Mouse (Mus musculus): Measurements from ENCODE around the gene Pla2g2c. TPM values are rescaled to one million over a fixed set of nuclear protein-coding genes. Genes with fewer than 3 reads are reported as not detected.

The Pla2g2c gene
- total RNA-seq, 2 experiments from 2014 or later, result not detected

DNA sequence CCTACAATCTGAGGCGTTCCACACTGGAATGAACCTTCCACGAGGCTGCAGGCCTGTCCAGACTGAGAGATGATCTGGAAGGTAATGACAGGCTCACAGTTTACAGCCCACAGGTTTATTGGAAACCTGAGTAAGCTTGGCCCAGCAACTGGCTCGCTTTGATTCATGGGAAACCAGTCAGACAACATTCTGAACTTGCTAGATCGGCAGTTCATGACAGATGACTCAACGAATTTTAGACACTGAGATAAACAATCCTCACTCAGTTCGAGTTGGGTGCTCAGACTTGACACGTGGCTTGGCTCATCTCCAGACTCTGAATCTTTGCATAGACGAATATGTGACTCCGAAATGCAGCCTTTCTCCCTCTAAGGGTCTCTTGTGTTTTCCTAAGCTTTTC lies 68.0 kb downstream of the Pla2g2c start:
- no peak for ATAC-seq (replicated peaks; ENCODE audit: low FRiP score, poor library complexity, severe bottlenecking)

DNA sequence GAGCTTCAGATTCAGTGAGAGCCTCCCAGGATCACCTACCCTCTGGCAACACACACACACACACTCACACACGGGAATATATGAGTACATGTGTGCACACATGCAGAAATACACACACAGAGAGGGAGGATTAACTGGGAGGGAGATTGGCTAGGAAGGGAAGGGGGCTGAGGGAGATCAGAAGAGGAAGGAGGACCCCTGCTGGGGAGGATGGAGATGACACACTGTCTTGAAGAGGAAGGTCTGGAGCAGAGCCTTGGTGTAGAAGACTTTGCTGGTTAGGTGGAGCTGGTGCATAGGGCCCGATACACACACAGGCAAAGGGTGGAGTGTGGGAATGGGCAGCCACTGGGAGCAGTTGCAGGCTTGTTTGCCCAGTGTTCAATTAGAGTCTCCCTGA lies 68.7 kb downstream of the Pla2g2c start:
- ATAC-seq (replicated peaks; ENCODE audit: low FRiP score, poor library complexity, severe bottlenecking), result no peak

DNA sequence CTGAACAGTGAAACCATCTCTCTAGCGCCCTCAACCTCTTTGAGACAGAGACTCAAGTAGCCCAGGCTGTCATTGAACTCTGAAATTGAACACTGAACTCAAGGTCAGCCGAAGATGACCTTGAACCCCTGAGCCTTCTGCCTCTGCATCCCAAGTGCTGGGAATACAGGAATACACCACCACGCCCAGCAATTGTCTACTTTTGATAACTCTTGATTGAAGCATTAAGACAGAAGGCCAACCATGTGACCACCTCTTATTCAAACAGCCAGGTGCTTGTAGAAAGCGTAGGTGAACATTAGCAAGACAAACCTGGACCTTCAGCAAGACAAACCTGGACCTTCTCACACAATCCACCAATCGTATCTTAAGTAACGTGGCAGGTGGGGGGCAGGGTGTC lies 69.8 kb downstream of the Pla2g2c start:
- ATAC-seq (replicated peaks; ENCODE audit: low FRiP score, poor library complexity, severe bottlenecking), result no peak

Other genes starting within 250 kb of the Pla2g2c start
- not detected in 2 replicates for gene Vwa5b1, start 88.9 kb upstream of the Pla2g2c start, total RNA-seq (2015; ENCODE audit: low replicate concordance)
- 2.4 TPM in 1 of 2 replicates, not detected in the other for gene Vwa5b1, start 88.9 kb upstream of the Pla2g2c start, total RNA-seq (2017; ENCODE audit: low replicate concordance)
- not detected in 2 replicates for gene Ubxn10, start 12.4 kb downstream of the Pla2g2c start, total RNA-seq (2015; ENCODE audit: low replicate concordance)
- gene Ubxn10, start 12.4 kb downstream of the Pla2g2c start, total RNA-seq (2017; ENCODE audit: low replicate concordance), result not detected in 2 replicates
- gene Pla2g2f, start 32.8 kb downstream of the Pla2g2c start, total RNA-seq (2015; ENCODE audit: low replicate concordance), result not detected in 2 replicates
- gene Pla2g2f, start 32.8 kb downstream of the Pla2g2c start, total RNA-seq (2017; ENCODE audit: low replicate concordance), result not detected in 2 replicates
- gene Pla2g2d, start 50.9 kb downstream of the Pla2g2c start, total RNA-seq (2015; ENCODE audit: low replicate concordance), result 0.84 TPM in 1 of 2 replicates, not detected in the other
- 0.26 TPM in 1 of 2 replicates, not detected in the other for gene Pla2g2d, start 50.9 kb downstream of the Pla2g2c start, total RNA-seq (2017; ENCODE audit: low replicate concordance)
- gene Pla2g5, start 138.7 kb downstream of the Pla2g2c start, total RNA-seq (2015; ENCODE audit: low replicate concordance), result not detected in 2 replicates
- gene Pla2g5, start 138.7 kb downstream of the Pla2g2c start, total RNA-seq (2017; ENCODE audit: low replicate concordance), result not detected in 2 replicates
- 11.5 TPM in 1 of 2 replicates, not detected in the other for gene Gm13030, start 149.2 kb downstream of the Pla2g2c start, total RNA-seq (2015; ENCODE audit: low replicate concordance)
- not detected in 2 replicates for gene Gm13030, start 149.2 kb downstream of the Pla2g2c start, total RNA-seq (2017; ENCODE audit: low replicate concordance)
- not detected in 2 replicates for gene Pla2g2e, start 153.2 kb downstream of the Pla2g2c start, total RNA-seq (2015; ENCODE audit: low replicate concordance)
- gene Pla2g2e, start 153.2 kb downstream of the Pla2g2c start, total RNA-seq (2017; ENCODE audit: low replicate concordance), result not detected in 2 replicates
- gene Otud3, start 189.2 kb downstream of the Pla2g2c start, total RNA-seq (2015; ENCODE audit: low replicate concordance), result 1.5 and 2.1 TPM in 2 replicates
- gene Otud3, start 189.2 kb downstream of the Pla2g2c start, total RNA-seq (2017; ENCODE audit: low replicate concordance), result 0.26 and 3.8 TPM in 2 replicates
- not detected in 2 replicates for gene Rnf186, start 242.3 kb downstream of the Pla2g2c start, total RNA-seq (2015; ENCODE audit: low replicate concordance)
- gene Rnf186, start 242.3 kb downstream of the Pla2g2c start, total RNA-seq (2017; ENCODE audit: low replicate concordance), result not detected in 2 replicates
- gene Tmco4, start 248.1 kb downstream of the Pla2g2c start, total RNA-seq (2015; ENCODE audit: low replicate concordance), result 0.19 and 0.42 TPM in 2 replicates
- 1.4 and 2.5 TPM in 2 replicates for gene Tmco4, start 248.1 kb downstream of the Pla2g2c start, total RNA-seq (2017; ENCODE audit: low replicate concordance)

Data from erythroblast, adult 5-6 weeks (primary cell).